Mouse (Mus musculus) hindbrain, postnatal 0 days (tissue): Measurements from ENCODE around the gene Trim2. TPM values are rescaled to one million over a fixed set of nuclear protein-coding genes. Genes with fewer than 3 reads are reported as not detected.
A peak's percentile ranks its signal among the peaks of the same experiment; 100 is the strongest.

Experiments
- ATAC-seq: fragments of 200-750 bp; cut with Nextera tagmentation; 2 replicates; pipeline ENCODE4 v1.8.0; 2017; ENCODE audit warnings: mild to moderate bottlenecking, moderate TSS enrichment, moderate library complexity
- DNase-seq: peaks from one replicate; pipeline ENCODE4 v3.0.0-alpha.2; 2015; ENCODE audit warnings: low spot score
- H3K27ac ChIP-seq: fragments of 300-500 bp; sonication (generic); 2 replicates; pipeline ENCODE4 v1.5.1; 2014; ENCODE audit warnings: mild to moderate bottlenecking
- H3K27me3 ChIP-seq: fragments of 300-500 bp; sonication (generic); 2 replicates; pipeline ENCODE4 v1.6.1; 2014; ENCODE audit warnings: low read length, mixed read lengths; ENCODE audit not compliant: insufficient read depth
- H3K36me3 ChIP-seq: fragments of 300-500 bp; sonication (generic); 2 replicates; pipeline ENCODE4 v1.6.1; 2014; ENCODE audit warnings: low read length, mixed read lengths; ENCODE audit not compliant: insufficient read depth
- H3K4me1 ChIP-seq: fragments of 300-500 bp; sonication (generic); 2 replicates; pipeline ENCODE4 v1.6.1; 2014; ENCODE audit warnings: antibody characterized with exemption, low read length, mixed read lengths; ENCODE audit not compliant: insufficient read depth
- H3K4me2 ChIP-seq: fragments of 300-500 bp; sonication (generic); 2 replicates; pipeline ENCODE4 v1.6.1; 2014; ENCODE audit warnings: low read depth, mild to moderate bottlenecking, low read length, moderate library complexity, mixed read lengths
- H3K4me3 ChIP-seq: fragments of 300-500 bp; sonication (generic); 2 replicates; pipeline ENCODE4 v1.5.1; 2014; ENCODE audit warnings: low read length
- H3K9ac ChIP-seq: fragments of 300-500 bp; sonication (generic); replicated peaks from 2 replicates; pipeline ENCODE4 v1.6.1; 2014; ENCODE audit warnings: mild to moderate bottlenecking, low read length, moderate library complexity, mixed read lengths
- H3K9me3 ChIP-seq: fragments of 300-500 bp; sonication (generic); 2 replicates; pipeline ENCODE4 v1.6.1; 2016; ENCODE audit warnings: low read length, mixed read lengths
- CTCF ChIP-seq: IDR thresholded peaks from 2 replicates; pipeline ENCODE4 v1.5.1; 2016; ENCODE audit warnings: antibody characterized with exemption, control low read depth, low read depth
- WGBS: fragments of 180-500 bp; shearing (Covaris S2); extraction: QIAGEN DNeasy Blood & Tissue Kit; methylation state at CpG from one replicate; pipeline ENCODE4 v1.1.7; 2014; 5-methylcytosine and 5-hydroxymethylcytosine counted together
- polyA plus RNA-seq: library from polyadenylated mRNA; unstranded; fragments of >200 nt; fragmentation: Nextera tagmentation; extraction: Ambion mirVana; gene quantifications from 2 replicates; pipeline ENCODE4 v1.2.1, GENCODE M21; 2015
- total RNA-seq: library from RNA; depleted of rRNA; stranded (reverse); fragments of >200 nt; gene quantifications from 2 replicates; pipeline ENCODE4 v1.2.3, GENCODE M21; 2014

Gene Trim2
- total and polyA plus RNA-seq, 2 experiments from 2014 or later: 130 to 236 TPM

DNA sequence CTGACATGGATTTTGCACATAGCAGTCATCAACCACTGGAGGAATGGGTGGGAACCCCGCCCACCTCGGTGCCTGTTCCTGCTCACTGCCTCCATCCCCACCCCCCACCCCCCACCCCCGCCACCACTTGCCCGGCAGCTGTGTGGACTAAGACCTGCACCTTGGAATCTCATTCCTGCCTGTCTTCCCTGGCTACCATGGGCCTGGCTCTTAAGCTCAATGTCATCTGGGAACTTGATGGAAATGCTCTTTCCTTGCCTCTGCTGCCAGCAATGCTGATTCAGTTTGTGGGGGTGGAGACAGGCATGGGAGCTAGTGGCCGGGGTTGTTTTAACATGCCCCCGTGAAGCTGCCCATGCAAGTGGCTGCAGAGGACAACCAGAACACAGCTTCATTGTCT, 17.3 kb upstream of the Trim2 start:
- ATAC-seq (no peak), DNase-seq (no peak)
- Histone ChIP-seq H3K4me2 (no peak overlapping the region), H3K4me3 (no peak overlapping the region), H3K9me3 (no peaks in the 10 kb centered on the region), H3K9ac (no peak overlapping the region), H3K36me3 (no peaks in the 10 kb centered on the region), H3K4me1 (no peaks in the 10 kb centered on the region), H3K27ac (no peak overlapping the region), H3K27me3 (no peaks in the 10 kb centered on the region)
- TF ChIP-seq CTCF: no peak
- WGBS: 35% methylated on average over 6 of the region's 6 CpGs

DNA sequence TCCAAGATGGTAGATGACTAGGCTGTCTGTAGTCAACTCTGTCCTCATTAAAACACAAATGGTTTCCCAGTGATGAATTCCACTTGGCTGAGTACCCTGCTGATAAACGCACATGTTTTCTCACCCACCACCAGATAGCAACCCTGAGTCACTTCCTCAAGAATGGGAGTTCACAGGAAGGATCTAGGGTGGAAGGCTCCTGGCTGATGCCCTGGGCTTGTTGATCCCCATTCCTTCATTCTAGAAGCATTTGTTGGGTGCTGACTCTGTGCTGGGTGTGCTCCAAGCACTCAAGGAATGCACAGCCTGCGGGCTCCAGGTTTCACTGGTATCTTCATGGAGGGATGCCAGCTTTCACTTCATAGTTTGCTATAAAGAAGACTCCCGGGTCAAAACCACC, 12.8 kb upstream of the Trim2 start:
- no peak overlapping the region for H3K4me3 ChIP-seq
- no peak for TF ChIP-seq CTCF
- H3K4me1 ChIP-seq: no peaks in the 10 kb centered on the region
- H3K9ac ChIP-seq: no peak overlapping the region
- no peaks in the 10 kb centered on the region for H3K36me3 ChIP-seq
- no peak for ATAC-seq
- H3K27ac ChIP-seq: no peak overlapping the region
- WGBS: 91% methylated on average over 3 of the region's 3 CpGs
- no peaks in the 10 kb centered on the region for H3K9me3 ChIP-seq
- no peak for DNase-seq
- no peaks in the 10 kb centered on the region for H3K27me3 ChIP-seq
- no peak overlapping the region for H3K4me2 ChIP-seq

DNA sequence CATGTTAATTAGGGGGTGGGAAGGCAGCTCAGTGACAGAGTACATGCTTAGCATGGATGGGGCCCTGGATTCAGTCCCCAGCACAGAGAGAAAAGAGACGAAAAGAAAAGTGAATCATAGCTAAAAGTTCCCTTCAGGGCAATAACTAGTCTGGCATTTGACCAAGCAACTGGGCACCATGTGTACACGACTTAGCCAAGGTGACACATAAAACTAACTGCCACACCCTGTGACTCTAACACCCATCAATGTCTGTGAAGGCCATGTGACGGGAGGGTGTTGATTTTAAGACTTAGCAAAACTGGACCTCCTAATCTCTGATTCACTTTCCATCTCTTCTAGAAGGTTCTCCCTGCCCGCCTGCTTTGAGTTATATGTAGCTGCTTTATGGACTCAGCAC, 12.2 kb upstream of the Trim2 start:
- 91% methylated on average over 4 of the region's 4 CpGs for WGBS
- Histone ChIP-seq H3K9ac (no peak overlapping the region), H3K4me1 (no peaks in the 10 kb centered on the region), H3K36me3 (no peaks in the 10 kb centered on the region), H3K9me3 (no peaks in the 10 kb centered on the region), H3K4me2 (no peak overlapping the region), H3K27ac (no peak overlapping the region), H3K27me3 (no peaks in the 10 kb centered on the region), H3K4me3 (no peak overlapping the region)
- DNase-seq: no peak
- TF ChIP-seq CTCF: no peak
- no peak for ATAC-seq

DNA sequence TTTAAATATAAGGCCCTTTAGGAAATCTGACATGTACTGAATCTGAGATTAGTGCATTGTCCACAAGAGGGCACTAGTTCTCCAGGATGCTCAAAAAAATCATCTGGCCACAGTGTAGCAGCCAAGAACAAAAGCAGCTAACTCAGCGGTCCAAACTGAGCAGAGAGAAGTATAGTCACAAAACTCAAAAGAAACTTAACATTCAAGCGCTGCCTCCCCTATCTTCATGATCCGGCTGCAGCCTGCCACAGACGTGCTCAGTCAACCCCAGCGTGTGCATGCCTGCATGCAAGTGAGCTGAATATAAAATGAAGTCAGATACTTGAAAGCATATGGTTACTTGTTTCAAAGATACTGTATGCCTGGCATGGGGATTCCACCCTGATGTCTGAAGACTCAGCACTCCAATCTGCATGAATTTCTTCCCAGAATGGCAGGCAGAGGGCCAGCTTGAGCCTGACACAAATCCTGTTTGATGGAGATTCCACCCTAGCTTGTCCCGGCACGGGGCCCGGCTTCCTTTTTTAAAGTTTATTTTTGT, 8.0 kb upstream of the Trim2 start:
- ATAC-seq (peak; percentile 80), DNase-seq (peak; percentile 94)
- H3K9me3 ChIP-seq: no peaks in the 10 kb centered on the region
- H3K4me2 ChIP-seq: peak overlapping the region; percentile 34
- TF ChIP-seq CTCF: peak; percentile 83
- no peaks in the 10 kb centered on the region for H3K4me1 ChIP-seq
- H3K36me3 ChIP-seq: no peaks in the 10 kb centered on the region
- H3K4me3 ChIP-seq: no peak overlapping the region
- H3K9ac ChIP-seq: no peak overlapping the region; the same call in 1 of the 2 replicates
- peak overlapping the region; percentile 54; the same call in 1 of the 2 replicates for H3K27ac ChIP-seq
- H3K27me3 ChIP-seq: no peaks in the 10 kb centered on the region
- WGBS: 14% methylated on average over 8 of the region's 8 CpGs

DNA sequence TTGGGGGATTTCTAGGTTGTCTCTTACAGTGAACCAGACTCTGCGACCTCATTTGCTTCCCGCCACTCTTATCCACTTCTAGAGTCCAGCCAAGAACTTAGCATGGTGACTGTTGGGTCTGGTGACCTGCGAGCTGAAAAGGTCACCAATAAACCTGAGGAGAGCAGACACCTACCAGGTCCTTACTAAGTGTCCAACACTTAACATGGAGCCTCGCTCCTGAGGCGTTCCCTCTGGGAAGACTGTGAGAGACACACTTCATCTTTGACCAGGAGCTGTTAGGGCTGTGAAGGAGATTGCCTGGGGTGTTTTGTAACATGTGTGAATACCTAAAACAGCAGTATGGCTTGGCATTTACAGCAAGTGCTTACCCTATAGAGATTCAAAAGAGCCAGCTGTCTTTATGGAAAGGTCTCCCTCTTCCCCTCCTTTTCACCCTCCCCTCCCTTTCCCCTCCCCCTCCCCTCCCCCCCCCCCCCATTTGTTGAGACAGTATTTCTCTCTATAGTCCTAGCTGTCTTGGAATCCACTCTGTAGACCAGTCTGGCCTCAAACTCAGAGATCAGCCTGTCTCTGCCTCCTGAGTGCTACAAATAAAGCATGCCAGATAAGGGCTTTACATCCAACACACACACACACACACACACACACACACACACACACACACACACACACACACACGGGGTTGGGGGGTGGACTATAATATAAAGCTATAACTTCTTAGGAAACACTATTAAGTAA, 7.3 kb upstream of the Trim2 start:
- Histone ChIP-seq H3K9ac (no peak overlapping the region), H3K27ac (no peak overlapping the region), H3K27me3 (no peaks in the 10 kb centered on the region), H3K4me2 (no peak overlapping the region), H3K4me3 (no peak overlapping the region), H3K9me3 (no peaks in the 10 kb centered on the region), H3K4me1 (no peaks in the 10 kb centered on the region), H3K36me3 (no peaks in the 10 kb centered on the region)
- 85% methylated on average over 6 of the region's 6 CpGs for WGBS
- no peak for TF ChIP-seq CTCF
- ATAC-seq (peak; percentile 16; the same call in 1 of the 2 replicates), DNase-seq (no peak)

DNA sequence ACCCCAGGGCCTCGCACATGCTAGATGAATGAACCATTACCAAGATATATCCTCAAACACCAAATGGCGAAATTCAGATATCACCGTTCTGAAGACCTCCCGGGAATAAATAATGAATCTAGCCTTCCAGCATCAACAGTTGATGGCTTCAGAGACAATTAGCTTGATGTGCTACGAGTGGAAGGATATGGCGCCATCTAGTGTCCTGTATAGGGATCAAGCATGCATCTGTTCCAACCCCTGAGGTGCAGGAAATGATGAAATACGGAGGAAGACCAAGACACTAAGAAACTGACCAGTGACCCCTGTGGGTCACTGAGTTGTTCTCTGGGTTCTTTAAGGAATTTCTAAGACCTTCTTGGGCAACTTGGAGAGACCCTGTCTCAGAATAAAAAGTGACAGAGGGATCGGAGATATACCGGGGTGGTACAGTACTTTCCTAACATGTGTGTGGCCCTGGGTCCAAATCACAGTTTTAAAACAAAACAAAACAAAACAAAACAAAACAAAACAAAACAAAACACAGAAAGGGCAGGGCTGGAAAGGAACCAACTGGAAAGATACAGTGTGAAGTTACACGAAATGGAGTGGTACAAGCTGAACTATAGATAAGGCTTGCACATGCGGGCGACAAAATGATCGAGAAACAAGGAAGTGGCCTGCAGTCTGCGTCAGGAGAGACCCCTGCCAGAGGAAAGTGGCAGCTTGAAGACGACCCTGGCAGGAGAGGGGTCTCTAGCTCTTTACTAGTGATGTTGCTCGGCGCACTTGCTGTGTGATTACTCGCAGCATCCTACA, 6.5 kb upstream of the Trim2 start:
- no peak overlapping the region for H3K27ac ChIP-seq
- peak overlapping the region; percentile 24; the same call in 1 of the 2 replicates for H3K4me2 ChIP-seq
- DNase-seq (peak; percentile 91), ATAC-seq (peak; percentile 74)
- 49% methylated on average over 18 of the region's 18 CpGs for WGBS
- H3K9ac ChIP-seq: no peak overlapping the region
- peak; percentile 95 for TF ChIP-seq CTCF
- no peaks in the 10 kb centered on the region for H3K27me3 ChIP-seq
- H3K4me3 ChIP-seq: no peak overlapping the region
- no peaks in the 10 kb centered on the region for H3K4me1 ChIP-seq
- no peaks in the 10 kb centered on the region for H3K36me3 ChIP-seq
- H3K9me3 ChIP-seq: no peaks in the 10 kb centered on the region
